In genomic region chr1:66168722-66169121, GRCm38 (mm10) we compare ENCODE assay signal across 18 mouse cellular contexts. TPM values are rescaled to one million over a fixed set of nuclear protein-coding genes. Genes with fewer than 3 reads are reported as not detected.
A peak's percentile ranks its signal among the peaks of the same experiment; 100 is the strongest.
DNase-seq lines count a peak whose midpoint lies in the region; ATAC-seq and TF ChIP-seq lines count a peak whose summit lies in the region.
"Had no signal": no experiment of that assay in that cellular context is flagged by ENCODE, and none has a peak within 500 bp of the region (broad histone marks: within the 10 kb centered on the region; RNA-seq: fewer than 3 reads in every experiment).

No protein-coding gene starts in this region.

- ATAC-seq in heart, embryonic 12.5 days (ENCODE audit: insufficient number of reproducible peaks, low FRiP score): no peak
- peak; percentile 69; the same call in 1 of the 2 replicates for ATAC-seq in lung, embryonic 15.5 days (ENCODE audit: borderline replicate concordance, extremely low read depth, low FRiP score, low TSS enrichment)
- ATAC-seq: intestine, embryonic 15.5 days; liver, embryonic 12.5 days had no signal

- H3K4me1 ChIP-seq in heart, embryonic 12.5 days (replicated peaks): no peaks in the 10 kb centered on the region
- no peaks in the 10 kb centered on the region for H3K4me1 ChIP-seq in lung, embryonic 15.5 days
- no peaks in the 10 kb centered on the region for H3K4me1 ChIP-seq in lung, adult 2 months (ENCODE audit: control insufficient read depth, insufficient read depth, low read length)
- H3K4me1 ChIP-seq: embryonic facial prominence, embryonic 15.5 days; heart, embryonic 15.5 days; intestine, embryonic 15.5 days; kidney, embryonic 15.5 days; liver, embryonic 12.5 days had no signal

- TF ChIP-seq POLR2A in lung, adult 2 months (IDR thresholded peaks at IDR 0.05; ENCODE audit: borderline replicate concordance, extremely low read depth, low read depth, low read length): no peak

- H3K27ac ChIP-seq in heart, embryonic 12.5 days (ENCODE audit: poor library complexity, severe bottlenecking): no peak overlapping the region
- H3K27ac ChIP-seq in lung, embryonic 15.5 days: no peak overlapping the region
- H3K27ac ChIP-seq: embryonic facial prominence, embryonic 15.5 days; heart, embryonic 15.5 days; hindbrain, embryonic 13.5 days; intestine, embryonic 15.5 days; kidney, embryonic 15.5 days; liver, embryonic 12.5 days had no signal

- H3K4me3 ChIP-seq in heart, embryonic 12.5 days: no peak overlapping the region
- H3K4me3 ChIP-seq in lung, embryonic 15.5 days: no peak overlapping the region
- no peak overlapping the region for H3K4me3 ChIP-seq in lung, adult 2 months (replicated peaks; ENCODE audit: extremely low read depth, low read depth, low read length)
- H3K4me3 ChIP-seq: embryonic facial prominence, embryonic 15.5 days; heart, embryonic 15.5 days; hindbrain, embryonic 13.5 days; intestine, embryonic 15.5 days; kidney, embryonic 15.5 days; liver, embryonic 12.5 days had no signal

- DNase-seq in heart, adult 18-20 months: peak; percentile 20 to 31
- DNase-seq in lung, adult 2 months: no peak
- DNase-seq in adrenal gland, adult 8-10 months: peak; percentile 17
- peak; percentile 46 to 66 for DNase-seq in adrenal gland, postnatal 36 days
- no peak for DNase-seq in spleen, postnatal 14 days (ENCODE audit: low spot score in 2 of 2)
- DNase-seq: cerebellum, adult 9-10 months; gastrocnemius, postnatal 36 days; layer of hippocampus, postnatal 36 days; midbrain, embryonic 14.5 days had no signal

- no peaks in the 10 kb centered on the region for H3K27me3 ChIP-seq in heart, embryonic 12.5 days (replicated peaks)
- H3K27me3 ChIP-seq in lung, embryonic 15.5 days: no peaks in the 10 kb centered on the region
- H3K27me3 ChIP-seq: embryonic facial prominence, embryonic 15.5 days; heart, embryonic 15.5 days; hindbrain, embryonic 13.5 days; intestine, embryonic 15.5 days; kidney, embryonic 15.5 days had no signal

- no peaks in the 10 kb centered on the region for H3K9me3 ChIP-seq in heart, embryonic 12.5 days (replicated peaks)
- H3K9me3 ChIP-seq in lung, embryonic 15.5 days: no peaks in the 10 kb centered on the region
- H3K9me3 ChIP-seq: embryonic facial prominence, embryonic 15.5 days; heart, embryonic 15.5 days; hindbrain, embryonic 13.5 days; intestine, embryonic 15.5 days; kidney, embryonic 15.5 days; liver, embryonic 12.5 days had no signal

- H3K4me2 ChIP-seq in heart, embryonic 12.5 days: no peak overlapping the region
- no peak overlapping the region for H3K4me2 ChIP-seq in lung, embryonic 15.5 days
- H3K4me2 ChIP-seq: embryonic facial prominence, embryonic 15.5 days; heart, embryonic 15.5 days; hindbrain, embryonic 13.5 days; intestine, embryonic 15.5 days; kidney, embryonic 15.5 days; liver, embryonic 12.5 days had no signal

- WGBS in heart, embryonic 12.5 days: 62% methylated on average over 5 of the region's 5 CpGs
- 35% methylated on average over 5 of the region's 5 CpGs for WGBS in lung, embryonic 15.5 days
- 36% methylated on average over 5 of the region's 5 CpGs for WGBS in lung, adult 2 months

- H3K36me3 ChIP-seq in heart, embryonic 12.5 days: no peaks in the 10 kb centered on the region
- no peaks in the 10 kb centered on the region for H3K36me3 ChIP-seq in lung, embryonic 15.5 days
- H3K36me3 ChIP-seq: embryonic facial prominence, embryonic 15.5 days; heart, embryonic 15.5 days; hindbrain, embryonic 13.5 days; intestine, embryonic 15.5 days; kidney, embryonic 15.5 days; liver, embryonic 12.5 days had no signal

- TF ChIP-seq CTCF in lung, adult 2 months (IDR thresholded peaks at IDR 0.05; ENCODE audit: insufficient read depth, low read length): no peak

- H3K9ac ChIP-seq in heart, embryonic 12.5 days: no peak overlapping the region
- no peak overlapping the region for H3K9ac ChIP-seq in lung, embryonic 15.5 days
- H3K9ac ChIP-seq: embryonic facial prominence, embryonic 15.5 days; heart, embryonic 15.5 days; hindbrain, embryonic 13.5 days; intestine, embryonic 15.5 days; kidney, embryonic 15.5 days; liver, embryonic 12.5 days had no signal

RNA-seq across cellular contexts. Expression of gene Map2, which starts 6.4 kb away (rescaled TPM):
- 1 to 10 TPM; 2.3 to 3.9 TPM for total RNA-seq in heart, adult 18-20 months (2021)
- 3.9 and 4.0 TPM in 2 replicates for polyA plus RNA-seq in heart, embryonic 12.5 days (2016; fragmentation: Nextera tagmentation; extraction: Ambion mirVana)
- polyA plus RNA-seq in lung, embryonic 15.5 days (2015; fragmentation: Nextera tagmentation; extraction: Ambion mirVana): 13.4 and 14.3 TPM in 2 replicates
- 5.4 and 8.7 TPM in 2 replicates for polyA plus RNA-seq in lung, adult 2 months (2012; rRNA removed)
- 10 to 100 TPM; 23.9 to 44.2 (median 34.4) TPM for total RNA-seq in adrenal gland, adult 8-10 months (2022)
- total RNA-seq in adrenal gland, postnatal 36 days (2021): 10 to 100 TPM; 17.7 to 34.1 TPM
- total RNA-seq: megakaryocyte progenitor cell, adult 5-6 weeks had no signal

Comparison
In these comparisons a context has a peak if more than half of its experiments do, and no peak if none do; other contexts are left out.
1. DNase-seq: peak in heart, adult 18-20 months (2 of 2), adrenal gland, adult 8-10 months (single experiment) and adrenal gland, postnatal 36 days (2 of 2); none in lung, adult 2 months (single experiment) and spleen, postnatal 14 days (0 of 2).